In the genomic region with DNA sequence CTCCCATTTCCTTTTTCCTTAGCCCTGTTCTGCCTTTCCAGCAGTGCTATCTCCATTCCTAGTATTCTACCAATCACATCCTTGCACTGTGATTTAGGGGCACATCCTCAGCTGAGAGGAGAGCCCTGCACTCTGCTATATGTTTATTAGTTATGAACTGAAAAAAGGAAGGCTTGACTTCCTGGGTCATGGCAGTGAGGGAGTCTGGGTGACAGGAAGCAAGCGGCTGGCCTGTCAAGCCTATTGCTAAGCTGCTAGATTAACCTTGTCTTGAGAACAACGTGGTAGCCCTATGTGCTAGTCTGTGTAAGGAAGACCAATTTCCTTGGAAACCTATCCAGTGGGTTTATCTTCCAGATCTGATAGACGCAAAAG, we compare ENCODE assay signal across 8 mouse cellular contexts. TPM values are rescaled to one million over a fixed set of nuclear protein-coding genes. Genes with fewer than 3 reads are reported as not detected.
DNase-seq lines count a peak whose midpoint lies in the region; ATAC-seq and TF ChIP-seq lines count a peak whose summit lies in the region.

No protein-coding gene starts in this region.

- H3K4me1 ChIP-seq in ES-E14 (ENCODE audit: control insufficient read depth in 2 of 2, insufficient read depth in 2 of 2, low read length in 2 of 2, poor library complexity in 1 of 2), result no peaks in the 10 kb centered on the region
- no peaks in the 10 kb centered on the region for H3K4me1 ChIP-seq in forebrain, embryonic 11.5 days (replicated peaks; ENCODE audit: control insufficient read depth, insufficient read depth, low read length)
- no peaks in the 10 kb centered on the region for H3K4me1 ChIP-seq in hindbrain, embryonic 15.5 days (replicated peaks)

- peak overlapping the region; percentile 52 for H3K4me2 ChIP-seq in forebrain, embryonic 11.5 days (ENCODE audit: low read depth, low read length, severe bottlenecking)
- peak overlapping the region; percentile 61 for H3K4me2 ChIP-seq in hindbrain, embryonic 15.5 days

- H3K4me3 ChIP-seq in ES-E14 (ENCODE audit: insufficient read depth in 1 of 2, low read depth in 1 of 2, low read length in 2 of 2, poor library complexity in 1 of 2, severe bottlenecking in 1 of 2), result peak overlapping the region; percentile 74 to 90
- H3K4me3 ChIP-seq in forebrain, embryonic 11.5 days (ENCODE audit: low read depth, low read length), result peak overlapping the region; percentile 42
- H3K4me3 ChIP-seq in hindbrain, embryonic 15.5 days, result peak overlapping the region; percentile 48

- peak overlapping the region; percentile 78 for H3K9ac ChIP-seq in ES-E14 (ENCODE audit: insufficient read depth, low read depth, low read length, poor library complexity, severe bottlenecking)
- H3K9ac ChIP-seq in forebrain, embryonic 11.5 days (ENCODE audit: low read length), result peak overlapping the region; percentile 52
- peak overlapping the region; percentile 49 for H3K9ac ChIP-seq in hindbrain, embryonic 15.5 days

- in situ Hi-C loops in ES-E14 (cut with MboI; ENCODE audit: low sequenced_read_pairs in 2 of 2, unreplicated experiment in 2 of 2), result no loop called here

- 28% methylated on average over 3 of the region's 3 CpGs for WGBS in forebrain, embryonic 11.5 days
- 10% methylated on average over 3 of the region's 3 CpGs for WGBS in hindbrain, embryonic 15.5 days

- peak; percentile 64 for ATAC-seq in forebrain, embryonic 11.5 days (replicated peaks; ENCODE audit: low FRiP score)
- ATAC-seq in hindbrain, embryonic 15.5 days (ENCODE audit: low FRiP score, low read depth), result peak; percentile 83

- H3K36me3 ChIP-seq in ES-E14 (ENCODE audit: control insufficient read depth, insufficient read depth, low read length, poor library complexity, severe bottlenecking), result no peaks in the 10 kb centered on the region
- no peaks in the 10 kb centered on the region for H3K36me3 ChIP-seq in forebrain, embryonic 11.5 days (ENCODE audit: control insufficient read depth, insufficient read depth, low read length)
- H3K36me3 ChIP-seq in hindbrain, embryonic 15.5 days, result no peaks in the 10 kb centered on the region

- H3K27me3 ChIP-seq in forebrain, embryonic 11.5 days (ENCODE audit: control insufficient read depth, insufficient read depth, low read length), result no peaks in the 10 kb centered on the region
- H3K27me3 ChIP-seq in hindbrain, embryonic 15.5 days, result no peaks in the 10 kb centered on the region

- DNase-seq in ES-E14 (ENCODE audit: low read depth, low spot score), result no peak
- peak; percentile 7 for DNase-seq in adrenal gland, postnatal 25 days
- no peak for DNase-seq in forebrain, embryonic 11.5 days (ENCODE audit: low spot score)
- peak; percentile 2 to 12 for DNase-seq in left cerebral cortex, adult 18-20 months (ENCODE audit: low spot score in 2 of 2)
- DNase-seq in lung, postnatal 36 days, result peak; percentile 21
- peak; percentile 19 to 24 for DNase-seq in right cerebral cortex, adult 2 months (ENCODE audit: low spot score in 2 of 2)
- DNase-seq in urinary bladder, postnatal 10 days (ENCODE audit: low spot score), result no peak

- no peaks in the 10 kb centered on the region for H3K9me3 ChIP-seq in ES-E14 (ENCODE audit: control insufficient read depth, insufficient read depth, low read depth, low read length)
- no peaks in the 10 kb centered on the region for H3K9me3 ChIP-seq in forebrain, embryonic 11.5 days (ENCODE audit: control insufficient read depth, low read length)
- H3K9me3 ChIP-seq in hindbrain, embryonic 15.5 days, result no peaks in the 10 kb centered on the region

- peak overlapping the region; percentile 44; the same call in 1 of the 2 replicates for H3K27ac ChIP-seq in ES-E14 (ENCODE audit: insufficient read depth, low read depth, low read length, poor library complexity, severe bottlenecking)
- peak overlapping the region; percentile 53; the same call in 1 of the 2 replicates for H3K27ac ChIP-seq in forebrain, embryonic 11.5 days (ENCODE audit: low read depth, low read length)
- peak overlapping the region; percentile 85 for H3K27ac ChIP-seq in hindbrain, embryonic 15.5 days (replicated peaks)

TF ChIP-seq in ES-E14, 5 proteins besides CTCF, POLR2A, EP300 and RAD21:
- TF ChIP-seq ZC3H11A (IDR thresholded peaks at IDR 0.05; ENCODE audit: borderline replicate concordance, low read depth, low read length) (no peak), CHD2 (IDR thresholded peaks at IDR 0.05; ENCODE audit: low read depth, low read length) (no peak), MAFK (IDR thresholded peaks at IDR 0.05; ENCODE audit: insufficient read depth, low read depth, low read length) (no peak), HCFC1 (IDR thresholded peaks at IDR 0.05; ENCODE audit: borderline replicate concordance, insufficient read depth, low read length) (no peak), ZNF384 (IDR thresholded peaks at IDR 0.05; ENCODE audit: low read depth, low read length) (no peak)
TF ChIP-seq in ES-E14: peak in this region for 0.

RNA-seq across cellular contexts. Expression of a gene that starts 0.6 kb away (rescaled TPM):
- 37.3 and 44.7 TPM in 2 replicates for total RNA-seq in ES-E14 (2012; rRNA removed)
- 85.1 and 86.4 TPM in 2 replicates for total RNA-seq in adrenal gland, postnatal 25 days (2021)
- polyA plus RNA-seq in forebrain, embryonic 11.5 days (2014; fragmentation: Nextera tagmentation; extraction: Ambion mirVana), result 72.9 and 79.7 TPM in 2 replicates
- 170 and 174 TPM in 2 replicates for polyA plus RNA-seq in hindbrain, embryonic 15.5 days (2015; fragmentation: Nextera tagmentation; extraction: Ambion mirVana)
- 10 to 100 TPM; 73.0 to 75.3 TPM for total RNA-seq in left cerebral cortex, adult 18-20 months (2021)

RNA-seq across cellular contexts. Expression of a gene that starts 25.0 kb away (rescaled TPM):
- total RNA-seq in ES-E14 (2012; rRNA removed), result 67.4 and 114 TPM in 2 replicates
- 38.4 and 46.1 TPM in 2 replicates for total RNA-seq in adrenal gland, postnatal 25 days (2021)
- 47.9 and 51.7 TPM in 2 replicates for polyA plus RNA-seq in forebrain, embryonic 11.5 days (2014; fragmentation: Nextera tagmentation; extraction: Ambion mirVana)
- polyA plus RNA-seq in hindbrain, embryonic 15.5 days (2015; fragmentation: Nextera tagmentation; extraction: Ambion mirVana), result 16.4 and 16.9 TPM in 2 replicates
- 10 to 100 TPM; 32.3 to 34.4 TPM for total RNA-seq in left cerebral cortex, adult 18-20 months (2021)

RNA-seq across cellular contexts. Expression of a gene that starts 33.9 kb away (rescaled TPM):
- 13.8 and 17.1 TPM in 2 replicates for total RNA-seq in ES-E14 (2012; rRNA removed)
- total RNA-seq in adrenal gland, postnatal 25 days (2021), result 23.9 and 25.4 TPM in 2 replicates
- 20.3 and 21.3 TPM in 2 replicates for polyA plus RNA-seq in forebrain, embryonic 11.5 days (2014; fragmentation: Nextera tagmentation; extraction: Ambion mirVana)
- 29.1 and 31.5 TPM in 2 replicates for polyA plus RNA-seq in hindbrain, embryonic 15.5 days (2015; fragmentation: Nextera tagmentation; extraction: Ambion mirVana)
- 10 to 100 TPM; 21.0 to 24.3 TPM for total RNA-seq in left cerebral cortex, adult 18-20 months (2021)

Comparison
In these comparisons a context has a peak if more than half of its experiments do, and no peak if none do; other contexts are left out.
1. DNase-seq: peak in adrenal gland, postnatal 25 days (single experiment), left cerebral cortex, adult 18-20 months (2 of 2), lung, postnatal 36 days (single experiment) and right cerebral cortex, adult 2 months (2 of 2); none in ES-E14 (single experiment), forebrain, embryonic 11.5 days (single experiment) and urinary bladder, postnatal 10 days (single experiment).
2. Peak in every context shown above with its lines, with median percentiles within 50 percentile points of each other: H3K27ac ChIP-seq, H3K4me3 ChIP-seq and H3K9ac ChIP-seq.